Mouse (Mus musculus): ENCODE results near the gene Ipo13. TPM values are rescaled to one million over a fixed set of nuclear protein-coding genes. Genes with fewer than 3 reads are reported as not detected.
A peak's percentile ranks its signal among the peaks of the same experiment; 100 is the strongest.

Ipo13 gene
- polyA plus RNA-seq (2015; fragmentation: Nextera tagmentation; extraction: Ambion mirVana) = 63.1 and 76.2 TPM in 2 replicates

DNA sequence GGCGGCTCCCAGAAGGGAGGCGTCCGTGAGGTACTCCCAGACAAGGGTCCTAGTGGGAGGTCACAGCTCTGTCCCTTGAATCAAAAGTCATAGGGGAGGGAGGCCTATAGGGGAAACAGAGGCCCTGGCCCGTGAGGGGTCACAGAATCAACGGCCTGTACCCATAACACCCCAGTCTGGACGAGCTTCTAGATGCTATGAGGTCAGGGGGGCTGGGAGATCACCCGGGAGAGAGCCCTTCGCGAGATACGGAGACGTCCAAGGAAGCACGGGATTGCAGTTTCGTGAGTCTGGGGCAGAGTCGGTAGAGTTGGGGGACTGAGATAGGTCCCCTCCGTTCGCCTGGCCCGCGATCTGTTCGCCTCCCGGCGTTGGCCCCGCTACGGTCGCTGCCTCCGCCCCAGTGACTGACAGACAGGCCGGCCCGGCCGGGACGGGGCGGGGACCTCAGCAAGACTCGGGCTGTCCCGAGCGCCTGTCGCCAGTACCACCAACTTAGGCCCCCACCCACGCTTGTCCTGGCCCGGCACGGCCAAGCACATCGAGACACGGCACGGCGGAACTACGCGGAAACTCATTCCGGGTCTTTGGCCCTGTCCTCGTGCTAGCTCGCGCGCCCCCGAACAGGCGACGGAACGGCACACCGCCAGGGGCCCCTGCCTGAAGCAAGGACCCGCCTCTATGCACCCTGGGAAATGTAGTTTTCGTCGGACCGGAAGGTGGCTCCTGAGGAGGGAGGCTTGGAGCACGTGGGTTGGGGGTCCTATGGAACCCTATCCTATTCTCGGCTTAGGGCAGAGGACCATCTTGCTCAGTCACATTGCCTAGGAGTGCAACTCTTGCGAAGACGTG lies at the start of gene Ipo13:
Gene Ipo13, minus strand, starts transcription at position 409 of the 852 bp plus-strand sequence.
- Histone ChIP-seq H3K4me1 (ENCODE audit: control insufficient read depth, insufficient read depth, low read depth, low read length) (peaks cover 39% of the 10 kb centered on the region), H3K9ac (ENCODE audit: low read depth, low read length) (peak within 1 kb of the TSS; percentile 80), H3K27me3 (replicated peaks; ENCODE audit: control insufficient read depth, insufficient read depth, low read length) (no peaks in the 10 kb centered on the region), H3K36me3 (ENCODE audit: control insufficient read depth, insufficient read depth, low read length) (peaks cover 6% of the 10 kb centered on the region; the same call in 1 of the 2 replicates), H3K27ac (ENCODE audit: low read depth, low read length) (peak within 1 kb of the TSS; percentile 91), H3K9me3 (ENCODE audit: control insufficient read depth, low read length) (no peaks in the 10 kb centered on the region), H3K4me2 (ENCODE audit: low read length) (peak within 1 kb of the TSS; percentile 83), H3K4me3 (ENCODE audit: low read length) (peak within 1 kb of the TSS; percentile 59)
- peak; percentile 95 for ATAC-seq
- WGBS = under 1% methylated on average over 58 of the region's 61 CpGs

DNA sequence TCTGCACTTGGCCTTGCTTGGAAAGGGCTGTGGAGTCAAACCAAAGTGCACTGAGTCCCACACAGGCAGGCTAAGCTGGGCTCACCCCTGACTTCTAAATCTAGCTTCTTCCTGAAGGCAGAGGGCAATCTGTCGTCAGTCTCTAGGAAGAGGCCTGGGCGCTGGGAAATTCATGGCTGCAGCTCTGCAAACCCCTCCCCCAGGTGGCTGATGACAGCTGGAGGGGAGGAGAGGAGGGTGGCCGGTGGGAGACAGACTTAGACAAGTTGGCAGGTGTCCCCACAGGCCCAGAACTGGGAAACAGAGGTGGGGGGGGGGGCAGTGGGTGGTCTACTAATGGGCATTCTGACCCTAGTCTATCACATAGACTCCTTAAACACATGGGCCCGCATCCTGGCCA lies 42.7 kb upstream of the Ipo13 start:
- H3K4me2 ChIP-seq (ENCODE audit: low read length) = no peak overlapping the region
- no peaks in the 10 kb centered on the region for H3K4me1 ChIP-seq (ENCODE audit: control insufficient read depth, insufficient read depth, low read depth, low read length)
- no peak for ATAC-seq
- WGBS = 57% methylated on average over 4 of the region's 4 CpGs
- H3K27me3 ChIP-seq (replicated peaks; ENCODE audit: control insufficient read depth, insufficient read depth, low read length) = no peaks in the 10 kb centered on the region
- H3K9ac ChIP-seq (ENCODE audit: low read depth, low read length) = no peak overlapping the region
- H3K27ac ChIP-seq (ENCODE audit: low read depth, low read length) = no peak overlapping the region
- H3K9me3 ChIP-seq (ENCODE audit: control insufficient read depth, low read length) = no peaks in the 10 kb centered on the region
- no peak overlapping the region for H3K4me3 ChIP-seq (ENCODE audit: low read length)
- H3K36me3 ChIP-seq (ENCODE audit: control insufficient read depth, insufficient read depth, low read length) = peaks cover 5% of the 10 kb centered on the region

DNA sequence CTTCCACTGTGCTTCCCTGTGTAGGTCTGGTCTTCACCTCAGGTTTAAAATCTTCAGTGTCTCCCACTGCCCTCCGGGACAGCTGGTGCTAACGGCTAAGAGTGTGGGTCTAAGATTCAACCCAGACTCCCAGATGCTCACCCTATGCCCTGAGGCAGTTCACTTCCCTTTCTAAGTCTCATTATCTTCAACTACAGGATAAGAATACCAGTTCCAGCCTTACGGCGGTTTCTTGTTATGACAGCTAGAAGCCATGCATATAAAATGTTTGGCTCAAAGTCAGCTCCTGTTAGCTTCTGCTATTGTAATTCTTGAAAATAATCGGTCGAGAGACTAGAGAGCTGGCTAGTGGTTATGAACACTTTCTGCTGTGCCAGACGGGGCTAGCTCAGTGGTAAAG lies 32.7 kb upstream of the Ipo13 start:
- Histone ChIP-seq H3K4me1 (ENCODE audit: control insufficient read depth, insufficient read depth, low read depth, low read length) (no peaks in the 10 kb centered on the region), H3K9ac (ENCODE audit: low read depth, low read length) (no peak overlapping the region), H3K4me2 (ENCODE audit: low read length) (no peak overlapping the region), H3K36me3 (ENCODE audit: control insufficient read depth, insufficient read depth, low read length) (peaks cover 4% of the 10 kb centered on the region), H3K27me3 (replicated peaks; ENCODE audit: control insufficient read depth, insufficient read depth, low read length) (no peaks in the 10 kb centered on the region), H3K27ac (ENCODE audit: low read depth, low read length) (no peak overlapping the region), H3K4me3 (ENCODE audit: low read length) (no peak overlapping the region), H3K9me3 (ENCODE audit: control insufficient read depth, low read length) (0 out of 2 replicates have a peak, but pooled peaks cover 2% of the 10 kb centered on the region)
- 72% methylated on average over 7 of the region's 7 CpGs for WGBS
- no peak for ATAC-seq

DNA sequence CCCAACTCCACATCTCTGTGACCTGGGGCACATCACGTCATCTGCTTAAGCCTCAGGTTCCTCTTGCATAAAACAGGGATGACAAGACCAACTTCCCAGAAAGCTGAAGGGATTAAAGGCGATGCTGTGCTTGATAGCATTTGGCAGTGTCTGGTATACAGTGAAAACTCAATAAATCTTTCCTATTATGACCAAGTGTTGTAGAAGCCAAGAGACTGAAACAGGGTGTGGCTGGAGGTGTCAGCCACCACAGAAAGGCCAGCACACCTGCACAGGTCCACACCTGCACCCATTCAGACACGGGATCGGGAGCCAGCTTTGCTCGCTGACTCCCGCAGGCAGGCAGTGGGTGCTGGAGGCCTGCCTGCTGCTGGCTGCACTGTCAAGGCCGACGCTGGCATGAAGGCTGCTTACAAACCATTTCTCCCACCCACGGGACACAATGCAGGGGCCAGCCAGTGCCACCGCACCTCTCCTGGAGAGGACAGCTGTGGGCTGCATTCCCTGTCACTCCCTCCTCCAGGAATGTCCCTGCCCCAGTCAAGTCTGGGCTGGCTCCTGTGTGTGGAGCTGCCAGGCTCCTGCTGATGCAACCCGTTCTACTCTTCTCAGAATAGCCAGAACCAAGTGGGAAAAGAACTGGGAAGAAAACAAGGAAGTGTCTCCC lies 32.0 kb upstream of the Ipo13 start:
- H3K4me2 ChIP-seq (ENCODE audit: low read length) = no peak overlapping the region
- H3K9me3 ChIP-seq (ENCODE audit: control insufficient read depth, low read length) = no peaks in the 10 kb centered on the region
- H3K9ac ChIP-seq (ENCODE audit: low read depth, low read length) = no peak overlapping the region
- H3K36me3 ChIP-seq (ENCODE audit: control insufficient read depth, insufficient read depth, low read length) = no peaks in the 10 kb centered on the region
- no peaks in the 10 kb centered on the region for H3K27me3 ChIP-seq (replicated peaks; ENCODE audit: control insufficient read depth, insufficient read depth, low read length)
- WGBS = 88% methylated on average over 11 of the region's 11 CpGs
- no peak overlapping the region for H3K27ac ChIP-seq (ENCODE audit: low read depth, low read length)
- no peaks in the 10 kb centered on the region for H3K4me1 ChIP-seq (ENCODE audit: control insufficient read depth, insufficient read depth, low read depth, low read length)
- no peak for ATAC-seq
- H3K4me3 ChIP-seq (ENCODE audit: low read length) = no peak overlapping the region

DNA sequence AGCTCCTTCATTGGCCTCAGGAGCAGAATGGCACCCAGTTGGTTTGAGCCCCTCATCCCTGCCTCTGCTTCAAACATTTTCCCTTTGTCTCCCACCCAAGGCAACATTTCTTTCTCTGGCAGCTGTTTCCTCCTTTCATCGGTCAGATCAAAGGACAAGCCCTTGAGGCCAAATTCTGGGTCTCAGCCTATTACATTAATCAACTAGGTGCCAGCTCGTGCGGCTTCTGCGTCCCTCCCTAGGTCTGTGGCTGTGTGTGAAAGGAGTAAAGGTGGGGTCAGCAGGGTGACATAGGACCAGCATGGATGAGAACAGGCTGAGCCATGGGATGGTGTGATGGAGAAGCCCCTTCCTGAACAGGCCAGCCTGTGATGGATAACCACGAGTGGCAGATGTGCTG lies 28.5 kb upstream of the Ipo13 start:
- Histone ChIP-seq H3K9me3 (ENCODE audit: control insufficient read depth, low read length) (no peaks in the 10 kb centered on the region), H3K4me1 (ENCODE audit: control insufficient read depth, insufficient read depth, low read depth, low read length) (no peaks in the 10 kb centered on the region), H3K4me2 (ENCODE audit: low read length) (no peak overlapping the region), H3K4me3 (ENCODE audit: low read length) (no peak overlapping the region), H3K27ac (ENCODE audit: low read depth, low read length) (no peak overlapping the region), H3K27me3 (replicated peaks; ENCODE audit: control insufficient read depth, insufficient read depth, low read length) (no peaks in the 10 kb centered on the region), H3K36me3 (ENCODE audit: control insufficient read depth, insufficient read depth, low read length) (peaks cover 4% of the 10 kb centered on the region), H3K9ac (ENCODE audit: low read depth, low read length) (no peak overlapping the region)
- 24% methylated on average over 5 of the region's 5 CpGs for WGBS
- ATAC-seq = no peak

DNA sequence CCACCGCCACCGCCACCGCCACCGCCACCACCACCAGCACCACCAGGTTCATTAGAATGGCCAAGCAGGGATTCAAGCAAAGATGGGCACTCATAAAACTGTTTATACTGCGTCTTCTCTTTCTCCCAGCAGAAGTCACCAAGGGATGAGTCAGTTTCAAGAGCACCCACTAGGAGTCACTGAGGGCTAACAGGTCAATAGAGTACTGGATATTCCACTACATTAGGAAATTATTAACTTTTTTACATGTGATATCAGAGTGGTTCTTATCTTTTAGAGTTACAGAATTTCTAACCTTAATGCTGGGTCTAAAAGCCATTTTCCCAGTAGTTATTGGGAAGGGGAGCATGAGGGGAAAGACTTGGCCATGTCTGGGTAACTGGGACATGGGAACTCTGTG lies 22.2 kb upstream of the Ipo13 start:
- Histone ChIP-seq H3K9ac (ENCODE audit: low read depth, low read length) (no peak overlapping the region), H3K4me3 (ENCODE audit: low read length) (no peak overlapping the region), H3K9me3 (ENCODE audit: control insufficient read depth, low read length) (no peaks in the 10 kb centered on the region), H3K36me3 (ENCODE audit: control insufficient read depth, insufficient read depth, low read length) (peaks cover 6% of the 10 kb centered on the region), H3K4me2 (ENCODE audit: low read length) (no peak overlapping the region), H3K27ac (ENCODE audit: low read depth, low read length) (no peak overlapping the region), H3K4me1 (ENCODE audit: control insufficient read depth, insufficient read depth, low read depth, low read length) (no peaks in the 10 kb centered on the region), H3K27me3 (replicated peaks; ENCODE audit: control insufficient read depth, insufficient read depth, low read length) (no peaks in the 10 kb centered on the region)
- no peak for ATAC-seq
- 99% methylated on average over 5 of the region's 5 CpGs for WGBS

DNA sequence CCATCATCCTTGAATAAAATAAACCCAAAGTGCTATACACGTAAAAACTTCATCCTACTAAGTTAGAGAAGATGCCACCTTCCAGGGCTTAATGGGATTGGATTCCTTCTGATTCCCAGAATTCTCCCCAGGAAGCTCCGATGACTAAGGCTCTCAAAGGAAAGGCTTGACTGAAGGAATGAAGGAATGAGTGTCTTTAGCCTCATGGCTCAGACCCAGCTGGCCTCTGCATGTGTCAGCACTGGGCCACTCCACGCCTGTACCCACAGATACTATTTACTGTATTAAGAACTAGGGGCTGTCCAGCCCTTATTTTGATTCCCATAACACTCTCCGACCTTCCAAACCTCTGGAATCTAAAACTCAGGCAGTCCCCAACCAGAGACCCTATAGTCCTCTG lies 19.3 kb upstream of the Ipo13 start:
- 88% methylated on average over 4 of the region's 4 CpGs for WGBS
- peaks cover 8% of the 10 kb centered on the region; the same call in 1 of the 2 replicates for H3K27me3 ChIP-seq (replicated peaks; ENCODE audit: control insufficient read depth, insufficient read depth, low read length)
- ATAC-seq = no peak

DNA sequence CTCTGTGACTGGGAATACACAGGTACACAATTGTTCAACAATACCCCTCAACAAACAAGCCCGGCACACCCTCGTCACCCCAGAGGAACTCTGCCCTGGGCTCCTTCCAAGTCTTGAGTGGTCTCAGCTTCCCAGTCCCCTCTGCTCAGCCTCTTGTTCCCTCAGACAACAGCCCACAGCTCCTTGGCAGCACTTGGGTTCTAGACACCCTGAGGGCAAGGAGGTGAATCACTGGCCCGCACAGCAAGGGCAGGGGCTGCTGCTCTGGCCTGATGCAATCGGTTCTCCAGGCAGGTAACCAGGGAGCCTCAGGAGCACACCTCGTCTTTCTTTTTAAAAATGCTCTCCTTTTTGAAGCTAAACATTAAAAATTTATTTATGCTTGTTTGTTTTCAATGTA lies 18.4 kb upstream of the Ipo13 start:
- H3K4me2 ChIP-seq (ENCODE audit: low read length) = no peak overlapping the region
- no peak overlapping the region for H3K4me3 ChIP-seq (ENCODE audit: low read length)
- WGBS = 83% methylated on average over 5 of the region's 5 CpGs
- H3K27me3 ChIP-seq (replicated peaks; ENCODE audit: control insufficient read depth, insufficient read depth, low read length) = peaks cover 13% of the 10 kb centered on the region
- H3K36me3 ChIP-seq (ENCODE audit: control insufficient read depth, insufficient read depth, low read length) = peaks cover 2% of the 10 kb centered on the region; the same call in 1 of the 2 replicates
- H3K9me3 ChIP-seq (ENCODE audit: control insufficient read depth, low read length) = no peaks in the 10 kb centered on the region
- no peak overlapping the region for H3K9ac ChIP-seq (ENCODE audit: low read depth, low read length)
- H3K4me1 ChIP-seq (ENCODE audit: control insufficient read depth, insufficient read depth, low read depth, low read length) = peaks cover 14% of the 10 kb centered on the region
- H3K27ac ChIP-seq (ENCODE audit: low read depth, low read length) = no peak overlapping the region
- ATAC-seq = no peak

More for the DNA sequence above, 19.3 kb upstream of the Ipo13 start:
- H3K4me2 ChIP-seq (ENCODE audit: low read length) = no peak overlapping the region
- no peaks in the 10 kb centered on the region for H3K9me3 ChIP-seq (ENCODE audit: control insufficient read depth, low read length)
- H3K36me3 ChIP-seq (ENCODE audit: control insufficient read depth, insufficient read depth, low read length) = peaks cover 2% of the 10 kb centered on the region; the same call in 1 of the 2 replicates
- no peak overlapping the region for H3K9ac ChIP-seq (ENCODE audit: low read depth, low read length)
- H3K4me1 ChIP-seq (ENCODE audit: control insufficient read depth, insufficient read depth, low read depth, low read length) = peaks cover 8% of the 10 kb centered on the region
- no peak overlapping the region for H3K27ac ChIP-seq (ENCODE audit: low read depth, low read length)
- H3K4me3 ChIP-seq (ENCODE audit: low read length) = no peak overlapping the region

DNA sequence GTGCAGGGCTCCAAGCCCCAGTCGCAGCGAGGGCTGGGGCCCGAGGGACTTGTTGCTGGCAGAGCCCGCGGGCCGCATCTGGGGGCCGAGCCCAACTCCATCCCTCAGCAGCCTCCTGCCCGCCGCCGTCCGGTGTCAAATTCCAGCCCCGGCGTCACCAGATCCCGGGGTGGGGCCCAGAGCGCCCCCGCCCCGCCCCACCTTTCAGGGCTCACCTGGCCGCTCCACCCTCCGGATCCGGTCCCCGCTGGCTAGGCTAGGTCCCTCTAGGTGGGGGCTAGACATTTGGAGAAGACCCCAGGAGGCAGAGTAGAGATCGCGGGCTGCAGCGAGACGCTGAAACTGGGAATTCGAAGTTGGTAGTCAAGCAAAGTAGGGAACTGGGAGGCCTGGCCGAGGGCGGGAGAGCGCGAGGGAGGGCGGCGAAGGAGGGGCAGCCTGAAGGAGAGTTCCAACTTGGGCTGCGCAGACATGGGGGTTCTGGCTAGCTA lies 14.6 kb upstream of the Ipo13 start, which contains the start of gene Artn:
Gene Artn, minus strand, starts transcription at position 373 of the 491 bp plus-strand sequence.
- peak within 1 kb of the TSS; percentile 44 for H3K9ac ChIP-seq (ENCODE audit: low read depth, low read length)
- peak within 1 kb of the TSS; percentile 63 for H3K4me2 ChIP-seq (ENCODE audit: low read length)
- WGBS = under 1% methylated on average over 31 of the region's 33 CpGs
- peak within 1 kb of the TSS; percentile 32 for H3K4me3 ChIP-seq (ENCODE audit: low read length)
- no peak within 1 kb of the TSS for H3K27ac ChIP-seq (ENCODE audit: low read depth, low read length)
- H3K36me3 ChIP-seq (ENCODE audit: control insufficient read depth, insufficient read depth, low read length) = no peaks in the 10 kb centered on the region; the same call in 1 of the 2 replicates
- peaks cover 13% of the 10 kb centered on the region for H3K27me3 ChIP-seq (replicated peaks; ENCODE audit: control insufficient read depth, insufficient read depth, low read length)
- peaks cover 20% of the 10 kb centered on the region for H3K4me1 ChIP-seq (ENCODE audit: control insufficient read depth, insufficient read depth, low read depth, low read length)
- ATAC-seq = no peak
- no peaks in the 10 kb centered on the region for H3K9me3 ChIP-seq (ENCODE audit: control insufficient read depth, low read length)

All from hindbrain, embryonic 16.5 days (tissue).